Mouse (Mus musculus): ENCODE results near the gene Fcgrt.

GRCm38 (mm10) chr7:45043307-45043706, 60.3 kb downstream of the Fcgrt start:
- TF ChIP-seq ZC3H11A (IDR thresholded peaks at IDR 0.05; ENCODE audit: borderline replicate concordance, low read depth, low read length): no peak
- TF ChIP-seq CHD2 (IDR thresholded peaks at IDR 0.05; ENCODE audit: low read depth, low read length): no peak
- TF ChIP-seq HCFC1 (IDR thresholded peaks at IDR 0.05; ENCODE audit: borderline replicate concordance, insufficient read depth, low read length): no peak
- no peak for TF ChIP-seq MAFK (IDR thresholded peaks at IDR 0.05; ENCODE audit: insufficient read depth, low read depth, low read length)
- TF ChIP-seq ZNF384 (IDR thresholded peaks at IDR 0.05; ENCODE audit: low read depth, low read length): no peak

All from ES-E14 (cell line).